Mouse (Mus musculus) embryonic facial prominence, embryonic 12.5 days (tissue): Measurements from ENCODE around the gene Podxl2. TPM values are rescaled to one million over a fixed set of nuclear protein-coding genes. Genes with fewer than 3 reads are reported as not detected.

ENCODE experiments used
- ATAC-seq: fragments of 200-750 bp; cut with Nextera tagmentation; 2 replicates; pipeline ENCODE4 v1.8.0; 2017; ENCODE audit not compliant: insufficient number of reproducible peaks, insufficient read depth, low FRiP score, low TSS enrichment
- H3K27ac ChIP-seq: fragments of 300-500 bp; sonication (generic); 2 replicates; pipeline ENCODE4 v1.5.1; 2016; ENCODE audit warnings: mild to moderate bottlenecking
- H3K27me3 ChIP-seq: fragments of 300-500 bp; sonication (generic); 2 replicates; pipeline ENCODE4 v1.6.1; 2016; ENCODE audit warnings: mild to moderate bottlenecking, moderate library complexity
- H3K36me3 ChIP-seq: fragments of 300-500 bp; sonication (generic); 2 replicates; pipeline ENCODE4 v1.6.1; 2016; ENCODE audit warnings: mild to moderate bottlenecking
- H3K4me1 ChIP-seq: fragments of 300-500 bp; sonication (generic); 2 replicates; pipeline ENCODE4 v1.6.1; 2016
- H3K4me2 ChIP-seq: fragments of 300-500 bp; sonication (generic); replicated peaks from 2 replicates; pipeline ENCODE4 v1.6.1; 2016; ENCODE audit warnings: mild to moderate bottlenecking, moderate library complexity
- H3K4me3 ChIP-seq: fragments of 300-500 bp; sonication (generic); 2 replicates; pipeline ENCODE4 v1.5.1; 2016; ENCODE audit warnings: mild to moderate bottlenecking
- H3K9ac ChIP-seq: fragments of 300-500 bp; sonication (generic); 2 replicates; pipeline ENCODE4 v1.6.1; 2016; ENCODE audit warnings: mild to moderate bottlenecking, moderate library complexity
- H3K9me3 ChIP-seq: fragments of 300-500 bp; sonication (generic); 2 replicates; pipeline ENCODE4 v1.6.1; 2016; ENCODE audit warnings: mild to moderate bottlenecking, moderate library complexity
- WGBS: fragments of 180-500 bp; shearing (Covaris S2); methylation state at CpG from one replicate; pipeline ENCODE4 v1.1.7; 2016; 5-methylcytosine and 5-hydroxymethylcytosine counted together
- polyA plus RNA-seq: library from polyadenylated mRNA; unstranded; fragments of >200 nt; fragmentation: Nextera tagmentation; extraction: Ambion mirVana; gene quantifications from 2 replicates; pipeline ENCODE4 v1.2.1, GENCODE M21; 2016

Podxl2 gene
- polyA plus RNA-seq, 1 experiment from 2014 or later, result 138 TPM

DNA sequence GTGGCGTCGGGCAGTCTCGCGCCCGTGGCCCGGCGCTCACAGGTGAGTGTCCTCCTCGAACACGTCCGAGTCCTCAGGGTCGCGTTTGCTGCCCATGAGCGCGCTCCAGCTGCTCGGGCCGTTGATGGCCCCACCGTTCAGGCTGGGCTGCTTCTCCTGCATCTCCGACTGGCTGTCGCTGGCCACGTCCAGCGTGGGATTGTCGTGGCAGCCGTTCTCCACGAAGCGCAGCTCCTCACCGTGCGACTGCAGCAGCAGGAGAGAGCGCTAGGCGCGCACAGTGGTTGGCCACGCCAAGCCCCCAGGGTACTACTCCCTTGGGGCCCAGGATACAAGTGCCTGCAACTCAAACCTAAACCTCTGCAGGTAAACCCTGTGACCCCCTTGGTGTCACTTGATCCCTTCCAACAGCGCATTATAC lies 32.1 kb downstream of the Podxl2 start:
- no peaks in the 10 kb centered on the region for H3K27me3 ChIP-seq
- no peaks in the 10 kb centered on the region for H3K9me3 ChIP-seq
- peak overlapping the region; percentile 88 for H3K4me3 ChIP-seq
- ATAC-seq, result peak; percentile 2; the same call in 1 of the 2 replicates
- peak overlapping the region; percentile 88 for H3K4me2 ChIP-seq
- H3K9ac ChIP-seq, result peak overlapping the region; percentile 72
- WGBS, result under 1% methylated on average over 32 of the region's 32 CpGs
- H3K27ac ChIP-seq, result peak overlapping the region; percentile 80
- peaks cover 16% of the 10 kb centered on the region for H3K4me1 ChIP-seq
- H3K36me3 ChIP-seq, result peaks cover 22% of the 10 kb centered on the region

DNA sequence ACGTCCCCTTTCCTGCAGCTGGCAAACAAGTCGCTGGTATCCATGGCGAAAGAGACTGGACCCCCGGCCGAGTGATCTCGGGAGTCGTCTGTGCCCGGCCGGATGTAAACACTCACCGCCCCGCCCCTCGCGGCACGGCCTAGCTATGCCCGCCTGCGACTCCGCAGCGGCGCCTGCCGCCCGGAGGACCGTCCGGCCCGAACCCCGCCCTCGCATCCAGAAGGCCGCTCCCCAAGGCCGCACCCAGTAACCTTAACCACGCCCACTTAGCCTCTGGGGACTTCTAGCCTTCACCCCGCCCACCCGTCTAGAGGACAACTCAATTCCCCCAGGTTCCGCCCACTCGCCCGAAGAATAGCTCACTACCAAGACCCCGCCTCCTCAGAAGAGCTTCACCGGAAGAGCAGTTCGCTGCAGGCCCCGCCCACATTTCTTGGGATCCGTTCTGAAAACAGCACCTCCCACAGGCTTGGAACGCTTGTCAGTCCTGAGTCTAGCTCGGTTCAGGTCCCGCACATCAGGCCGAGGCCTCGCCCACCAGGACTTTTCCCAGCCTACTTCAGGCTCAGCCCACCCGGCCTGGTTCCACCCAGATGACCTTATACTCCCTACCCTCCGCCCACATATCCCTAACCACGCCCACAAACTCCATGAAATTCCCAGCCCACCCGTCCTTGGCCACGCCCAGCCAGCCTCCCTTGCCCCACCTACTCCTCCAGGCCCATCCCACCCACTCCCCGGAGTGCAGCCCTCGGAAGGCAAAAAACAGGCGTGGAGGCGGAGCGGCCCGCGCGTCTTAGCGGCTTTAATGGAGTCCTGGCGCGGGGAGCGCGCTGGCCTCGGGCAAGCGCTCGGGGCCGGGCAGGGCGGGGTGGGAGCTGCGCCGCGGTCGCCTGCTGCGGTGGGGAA lies 32.8 kb downstream of the Podxl2 start, which contains the start of gene Abtb1:
Gene Abtb1, minus strand, starts transcription at position 204 of the 909 bp plus-strand sequence.
- Histone ChIP-seq H3K36me3 (peaks cover 28% of the 10 kb centered on the region), H3K9ac (peak within 1 kb of the TSS; percentile 81), H3K9me3 (no peaks in the 10 kb centered on the region), H3K4me2 (peak within 1 kb of the TSS; percentile 88), H3K27ac (peak within 1 kb of the TSS; percentile 80), H3K27me3 (no peaks in the 10 kb centered on the region), H3K4me3 (peak within 1 kb of the TSS; percentile 88), H3K4me1 (peaks cover 16% of the 10 kb centered on the region)
- WGBS, result under 1% methylated on average over 70 of the region's 72 CpGs
- peak; percentile 96 for ATAC-seq

DNA sequence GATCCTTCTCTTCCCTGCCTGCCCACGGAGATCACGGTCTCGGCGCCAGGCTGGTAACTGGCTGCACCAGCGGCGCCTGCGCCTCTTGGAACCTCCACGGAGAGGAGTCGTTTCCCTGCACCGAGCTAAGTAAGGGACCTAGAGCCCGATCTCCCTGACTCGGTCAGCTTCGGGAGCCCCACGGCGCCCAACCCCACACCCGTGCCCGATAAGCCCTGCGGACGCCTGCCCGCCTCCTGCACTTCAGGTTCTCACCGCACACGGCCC lies 33.4 kb downstream of the Podxl2 start:
- Histone ChIP-seq H3K27ac (peak overlapping the region; percentile 61), H3K9me3 (no peaks in the 10 kb centered on the region), H3K4me1 (peaks cover 16% of the 10 kb centered on the region), H3K27me3 (no peaks in the 10 kb centered on the region), H3K4me3 (peak overlapping the region; percentile 88), H3K9ac (peak overlapping the region; percentile 81), H3K36me3 (peaks cover 34% of the 10 kb centered on the region), H3K4me2 (peak overlapping the region; percentile 88)
- ATAC-seq, result peak; percentile 25
- WGBS, result under 1% methylated on average over 22 of the region's 22 CpGs

DNA sequence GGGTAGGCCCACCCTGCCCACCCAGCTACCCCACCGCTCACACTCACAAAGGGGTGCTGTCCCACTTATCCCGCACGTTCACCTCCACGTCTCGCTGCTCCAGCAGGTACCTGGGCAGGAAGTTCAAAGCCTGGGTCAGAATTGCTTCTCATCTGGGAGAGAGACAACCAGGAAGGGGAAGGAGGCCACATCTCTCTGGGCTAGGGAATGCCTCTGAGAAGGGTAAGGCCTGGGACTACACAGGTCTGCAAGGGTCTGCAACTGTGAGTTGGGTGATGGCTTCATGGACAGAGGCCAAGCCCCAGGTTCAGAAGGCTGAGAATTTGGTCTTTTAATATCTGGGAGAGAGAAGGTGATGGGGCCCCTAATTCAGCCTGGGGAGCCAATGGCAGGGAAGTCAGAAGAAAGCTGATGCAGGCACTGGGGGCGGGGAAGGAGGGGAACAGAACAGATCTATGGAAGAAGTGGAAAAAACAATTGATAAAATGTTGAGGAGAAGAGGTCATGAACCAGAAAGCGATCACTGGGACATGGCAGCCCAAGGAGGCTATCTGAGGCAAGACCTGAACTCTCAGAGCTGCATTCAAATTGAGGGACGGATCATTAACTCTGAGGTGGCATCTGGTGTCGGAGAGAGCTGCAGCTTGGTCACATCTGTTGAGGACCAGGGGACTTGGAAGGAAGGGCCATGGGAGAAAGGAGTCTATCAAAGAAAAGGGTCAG lies 33.9 kb downstream of the Podxl2 start:
- Histone ChIP-seq H3K4me3 (peak overlapping the region; percentile 88), H3K9ac (peak overlapping the region; percentile 81), H3K36me3 (peaks cover 39% of the 10 kb centered on the region), H3K9me3 (no peaks in the 10 kb centered on the region), H3K4me1 (peaks cover 16% of the 10 kb centered on the region), H3K27ac (peak overlapping the region; percentile 61), H3K27me3 (no peaks in the 10 kb centered on the region), H3K4me2 (peak overlapping the region; percentile 88)
- WGBS, result 57% methylated on average over 9 of the region's 9 CpGs
- ATAC-seq, result no peak

DNA sequence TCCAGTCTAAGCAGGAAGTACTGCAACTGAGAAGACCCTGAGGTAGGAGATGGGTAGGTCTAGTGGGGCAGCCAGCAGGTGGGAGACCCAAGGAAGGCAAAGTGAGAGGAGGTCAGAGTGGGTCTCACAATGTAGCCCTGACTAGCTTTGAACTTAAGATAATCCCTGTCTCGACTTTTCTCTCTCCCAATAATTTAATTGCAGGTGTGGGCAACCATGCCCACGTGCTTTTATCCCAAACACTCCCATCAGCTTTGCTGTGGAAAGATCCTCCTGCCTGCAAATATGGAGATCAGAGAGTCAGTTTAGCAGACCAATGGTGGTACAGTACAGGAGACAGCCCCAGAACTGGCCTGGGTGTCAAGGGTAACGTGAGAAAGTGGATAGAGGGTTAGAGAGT lies 34.6 kb downstream of the Podxl2 start:
- ATAC-seq, result no peak
- Histone ChIP-seq H3K36me3 (peaks cover 43% of the 10 kb centered on the region), H3K9ac (no peak overlapping the region), H3K27me3 (no peaks in the 10 kb centered on the region), H3K4me1 (peaks cover 16% of the 10 kb centered on the region), H3K4me2 (peak overlapping the region; percentile 88; the same call in 1 of the 2 replicates), H3K27ac (no peak overlapping the region), H3K4me3 (no peak overlapping the region; the same call in 1 of the 2 replicates), H3K9me3 (no peaks in the 10 kb centered on the region)
- WGBS, result 79% methylated on average over 3 of the region's 3 CpGs

DNA sequence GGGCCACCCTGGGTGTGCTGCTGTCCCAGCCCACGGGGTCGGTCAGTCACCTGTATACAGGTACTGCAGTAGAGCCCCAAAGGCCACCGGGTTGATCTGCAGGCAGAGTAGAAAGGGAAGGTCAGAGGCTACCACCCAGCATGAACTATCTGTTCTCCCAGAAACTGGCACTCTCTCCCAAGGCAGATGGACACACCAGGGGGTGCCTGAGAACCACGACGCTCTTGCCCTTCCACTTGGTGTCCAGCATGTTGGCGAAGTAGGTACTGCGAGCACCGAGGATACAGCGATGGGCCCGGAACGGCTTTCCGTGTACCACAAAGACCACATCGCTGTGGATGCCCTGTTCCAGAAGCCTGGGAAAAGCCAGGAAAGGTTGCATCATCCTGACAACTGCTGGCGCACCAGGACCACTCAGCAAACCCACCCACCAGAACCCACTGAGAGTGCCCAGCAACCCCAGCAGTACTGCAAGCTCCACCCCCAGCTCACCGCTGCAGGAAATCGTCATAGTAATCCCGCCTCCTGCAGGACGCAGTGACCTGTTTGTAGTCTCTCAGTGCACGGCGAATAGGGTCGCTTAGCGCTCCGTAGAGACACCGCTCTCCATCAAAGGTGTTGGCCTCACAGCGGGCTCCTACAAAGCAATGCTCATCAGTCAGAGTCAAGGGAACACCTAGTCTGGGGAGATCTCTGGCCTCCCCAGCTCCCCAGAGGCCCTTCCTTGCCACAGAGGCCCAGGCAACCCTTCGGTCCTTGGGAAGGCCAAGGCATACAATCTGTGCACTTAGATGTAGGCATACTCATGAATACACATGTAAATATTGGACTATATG lies 35.5 kb downstream of the Podxl2 start:
- Histone ChIP-seq H3K4me3 (no peak overlapping the region), H3K27me3 (no peaks in the 10 kb centered on the region), H3K27ac (no peak overlapping the region), H3K36me3 (peaks cover 40% of the 10 kb centered on the region), H3K4me1 (peaks cover 16% of the 10 kb centered on the region), H3K9me3 (no peaks in the 10 kb centered on the region), H3K9ac (no peak overlapping the region), H3K4me2 (no peak overlapping the region)
- 81% methylated on average over 26 of the region's 26 CpGs for WGBS
- ATAC-seq, result no peak

DNA sequence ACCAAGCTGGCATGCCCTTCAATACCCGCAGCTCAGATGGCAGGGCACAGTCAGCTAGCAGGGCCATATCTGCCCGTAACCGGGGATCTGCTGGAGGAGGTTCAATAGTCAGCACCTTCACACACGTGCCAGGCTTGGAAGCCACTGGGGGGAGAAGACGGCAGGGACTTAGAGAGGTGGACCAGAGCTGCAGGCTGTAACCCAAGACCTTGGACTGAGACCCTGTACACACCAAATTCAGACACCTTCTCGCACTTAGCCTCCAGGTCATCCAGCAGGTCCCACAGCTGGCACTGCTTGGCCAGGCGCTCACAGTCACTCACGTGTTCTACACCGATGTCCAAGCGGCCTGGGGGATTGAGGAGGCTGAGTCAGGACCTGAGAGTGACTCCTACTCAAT lies 36.2 kb downstream of the Podxl2 start:
- Histone ChIP-seq H3K36me3 (peaks cover 40% of the 10 kb centered on the region), H3K4me1 (peaks cover 18% of the 10 kb centered on the region), H3K9me3 (no peaks in the 10 kb centered on the region), H3K4me3 (no peak overlapping the region), H3K27ac (no peak overlapping the region), H3K9ac (no peak overlapping the region), H3K27me3 (no peaks in the 10 kb centered on the region), H3K4me2 (no peak overlapping the region)
- ATAC-seq, result no peak
- 94% methylated on average over 10 of the region's 10 CpGs for WGBS

DNA sequence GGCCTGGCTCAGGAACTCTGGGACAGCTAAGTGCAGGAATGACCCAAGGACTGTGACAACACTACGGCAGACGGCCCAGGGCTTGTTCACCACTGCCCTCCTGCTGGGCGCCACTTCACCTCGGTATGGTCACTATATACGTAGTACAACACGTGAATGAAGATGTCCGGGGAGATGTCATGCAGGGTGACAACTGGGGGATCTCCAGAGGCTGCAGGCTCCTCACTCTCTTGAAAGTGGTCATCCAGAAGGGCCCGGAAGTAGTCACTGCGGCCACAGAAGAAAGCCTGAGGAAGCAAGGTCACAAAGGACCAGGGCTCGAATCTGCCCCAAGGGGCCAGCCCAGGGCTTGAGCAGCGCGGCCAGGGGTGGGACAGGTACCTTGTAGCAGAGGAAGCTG lies 36.8 kb downstream of the Podxl2 start:
- H3K36me3 ChIP-seq, result peaks cover 40% of the 10 kb centered on the region
- H3K27ac ChIP-seq, result no peak overlapping the region
- H3K4me3 ChIP-seq, result no peak overlapping the region
- peaks cover 15% of the 10 kb centered on the region for H3K4me1 ChIP-seq
- no peak for ATAC-seq
- H3K4me2 ChIP-seq, result no peak overlapping the region
- H3K9me3 ChIP-seq, result no peaks in the 10 kb centered on the region
- 85% methylated on average over 12 of the region's 12 CpGs for WGBS
- H3K9ac ChIP-seq, result no peak overlapping the region
- no peaks in the 10 kb centered on the region for H3K27me3 ChIP-seq

DNA sequence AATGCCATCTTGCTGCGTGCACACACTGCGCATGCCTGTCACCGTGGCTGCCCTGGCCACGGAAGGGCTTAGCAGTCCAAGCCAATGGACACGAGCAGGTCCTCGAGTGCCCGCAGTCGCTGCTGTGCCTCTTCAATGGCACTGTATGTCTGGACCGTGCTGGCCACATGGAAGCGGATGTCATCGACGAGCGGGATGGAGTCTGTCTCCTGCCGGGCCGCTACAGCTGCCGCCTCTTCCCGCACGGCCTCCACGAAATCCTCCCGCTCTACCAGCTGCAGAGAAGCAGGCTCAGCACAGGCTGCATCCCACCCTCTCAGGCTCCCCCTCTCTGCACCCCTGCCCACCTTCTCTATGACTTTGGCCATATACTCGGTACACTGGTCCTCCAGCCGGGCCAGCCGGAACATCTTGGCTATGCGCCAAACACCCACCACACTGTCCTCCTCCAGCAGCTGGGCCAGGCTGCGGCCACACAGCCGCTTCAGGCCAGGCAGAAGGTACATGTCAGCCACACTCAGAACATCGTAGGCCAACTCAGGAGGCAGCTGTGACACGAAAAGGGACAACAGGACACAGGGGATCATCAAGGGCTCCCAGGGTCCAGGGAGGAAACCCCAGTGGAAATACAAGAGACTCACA lies 38.5 kb downstream of the Podxl2 start:
- peaks cover 40% of the 10 kb centered on the region for H3K36me3 ChIP-seq
- 92% methylated on average over 28 of the region's 28 CpGs for WGBS

DNA sequence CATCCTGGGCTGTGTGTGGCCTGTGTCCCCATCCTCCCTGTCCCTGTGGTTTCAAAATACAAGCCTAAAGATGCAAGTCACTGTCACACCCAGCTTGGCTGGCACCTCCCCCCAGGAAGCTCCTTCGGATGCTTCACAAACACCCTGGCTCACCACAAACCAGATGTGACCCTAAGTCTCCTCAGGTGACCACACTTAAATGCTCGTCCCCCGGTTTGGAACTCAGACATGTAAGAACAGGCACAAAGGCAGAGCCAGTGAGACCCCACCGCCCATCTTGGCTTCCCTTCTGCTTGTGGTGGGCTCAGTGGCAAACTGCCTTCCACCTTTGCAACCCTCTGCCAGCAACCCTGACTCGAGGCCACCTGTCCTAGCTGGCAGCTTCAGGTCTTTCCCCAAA lies 39.8 kb downstream of the Podxl2 start:
- Histone ChIP-seq H3K27ac (no peak overlapping the region), H3K4me1 (0 out of 2 replicates have a peak, but pooled peaks cover 4% of the 10 kb centered on the region), H3K9me3 (no peaks in the 10 kb centered on the region), H3K27me3 (no peaks in the 10 kb centered on the region), H3K9ac (no peak overlapping the region), H3K4me2 (no peak overlapping the region), H3K4me3 (no peak overlapping the region), H3K36me3 (peaks cover 40% of the 10 kb centered on the region)
- no peak for ATAC-seq
- 57% methylated on average over 5 of the region's 5 CpGs for WGBS

More for the DNA sequence above, 38.5 kb downstream of the Podxl2 start:
- no peaks in the 10 kb centered on the region for H3K9me3 ChIP-seq
- H3K9ac ChIP-seq, result no peak overlapping the region
- no peak overlapping the region for H3K4me3 ChIP-seq
- H3K27ac ChIP-seq, result no peak overlapping the region
- H3K4me2 ChIP-seq, result no peak overlapping the region
- no peak for ATAC-seq
- H3K27me3 ChIP-seq, result no peaks in the 10 kb centered on the region
- H3K4me1 ChIP-seq, result peaks cover 14% of the 10 kb centered on the region
